Comparison of ENCODE assay signal across 8 mouse cellular contexts in genomic region chr2:130950548-130950947, GRCm38 (mm10). TPM values are rescaled to one million over a fixed set of nuclear protein-coding genes. Genes with fewer than 3 reads are reported as not detected.
DNase-seq lines count a peak whose midpoint lies in the region; ATAC-seq and TF ChIP-seq lines count a peak whose summit lies in the region.

No protein-coding gene starts in this region.

- H3K9me3 ChIP-seq in kidney, embryonic 15.5 days (replicated peaks) = no peaks in the 10 kb centered on the region
- H3K9me3 ChIP-seq in intestine, embryonic 16.5 days (ENCODE audit: control insufficient read depth, low read length) = no peaks in the 10 kb centered on the region
- no peaks in the 10 kb centered on the region for H3K9me3 ChIP-seq in limb, embryonic 11.5 days (ENCODE audit: control insufficient read depth, low read length)
- no peaks in the 10 kb centered on the region for H3K9me3 ChIP-seq in neural tube, embryonic 11.5 days (ENCODE audit: control insufficient read depth, low read length)
- no peaks in the 10 kb centered on the region for H3K9me3 ChIP-seq in stomach, postnatal 0 days (ENCODE audit: control insufficient read depth, low read length)

- WGBS in kidney, embryonic 15.5 days = 0% methylated on average over 1 of the region's 1 CpGs
- 0% methylated on average over 1 of the region's 1 CpGs for WGBS in intestine, embryonic 16.5 days
- WGBS in limb, embryonic 11.5 days = 3% methylated on average over 1 of the region's 1 CpGs
- 0% methylated on average over 1 of the region's 1 CpGs for WGBS in neural tube, embryonic 11.5 days
- WGBS in stomach, postnatal 0 days = 4% methylated on average over 1 of the region's 1 CpGs

- peak; percentile 91 for DNase-seq in kidney, adult 18-20 months
- peak; percentile 78 for DNase-seq in cerebellum, adult 9-11 months
- DNase-seq in frontal cortex, postnatal 14 days (ENCODE audit: low spot score in 2 of 2) = peak; percentile 87 to 93
- DNase-seq in limb, embryonic 11.5 days (ENCODE audit: low spot score) = peak; percentile 86
- peak; percentile 85 for DNase-seq in neural tube, embryonic 11.5 days (ENCODE audit: low spot score)
- peak; percentile 84 for DNase-seq in stomach, postnatal 0 days (ENCODE audit: low spot score)

- no peak for TF ChIP-seq EP300 in stomach, postnatal 0 days (optimal IDR thresholded peaks at IDR 0.05)

- no peaks in the 10 kb centered on the region for H3K27me3 ChIP-seq in kidney, embryonic 15.5 days
- no peaks in the 10 kb centered on the region for H3K27me3 ChIP-seq in intestine, embryonic 16.5 days (replicated peaks; ENCODE audit: control insufficient read depth, insufficient read depth, low read length)
- H3K27me3 ChIP-seq in limb, embryonic 11.5 days (ENCODE audit: control insufficient read depth, insufficient read depth, low read length) = no peaks in the 10 kb centered on the region
- no peaks in the 10 kb centered on the region for H3K27me3 ChIP-seq in neural tube, embryonic 11.5 days (ENCODE audit: control insufficient read depth, insufficient read depth, low read length)
- H3K27me3 ChIP-seq in stomach, postnatal 0 days (ENCODE audit: control insufficient read depth, insufficient read depth, low read length) = no peaks in the 10 kb centered on the region

- H3K27ac ChIP-seq in kidney, embryonic 15.5 days = no peak overlapping the region
- no peak overlapping the region for H3K27ac ChIP-seq in intestine, embryonic 16.5 days (ENCODE audit: low read length)
- no peak overlapping the region for H3K27ac ChIP-seq in limb, embryonic 11.5 days (replicated peaks; ENCODE audit: low read depth, low read length)
- no peak overlapping the region for H3K27ac ChIP-seq in neural tube, embryonic 11.5 days (ENCODE audit: low read depth, low read length)
- H3K27ac ChIP-seq in stomach, postnatal 0 days (replicated peaks) = no peak overlapping the region

- TF ChIP-seq CTCF in stomach, postnatal 0 days (IDR thresholded peaks at IDR 0.05; ENCODE audit: low read depth) = peak; percentile 90

- no peaks in the 10 kb centered on the region for H3K4me1 ChIP-seq in kidney, embryonic 15.5 days
- no peaks in the 10 kb centered on the region for H3K4me1 ChIP-seq in intestine, embryonic 16.5 days (ENCODE audit: control insufficient read depth, insufficient read depth, low read length)
- no peaks in the 10 kb centered on the region for H3K4me1 ChIP-seq in limb, embryonic 11.5 days (ENCODE audit: control insufficient read depth, insufficient read depth, low read length)
- peaks cover 2% of the 10 kb centered on the region; the same call in 1 of the 2 replicates for H3K4me1 ChIP-seq in neural tube, embryonic 11.5 days (ENCODE audit: control insufficient read depth, insufficient read depth, low read length)
- no peaks in the 10 kb centered on the region for H3K4me1 ChIP-seq in stomach, postnatal 0 days (replicated peaks; ENCODE audit: control insufficient read depth, insufficient read depth)

- H3K4me3 ChIP-seq in kidney, embryonic 15.5 days (replicated peaks) = no peak overlapping the region
- H3K4me3 ChIP-seq in intestine, embryonic 16.5 days (ENCODE audit: low read length) = no peak overlapping the region
- H3K4me3 ChIP-seq in limb, embryonic 11.5 days (ENCODE audit: low read depth, low read length) = no peak overlapping the region
- H3K4me3 ChIP-seq in neural tube, embryonic 11.5 days (ENCODE audit: low read depth, low read length) = no peak overlapping the region
- H3K4me3 ChIP-seq in stomach, postnatal 0 days (ENCODE audit: low read depth, low read length) = no peak overlapping the region

- no peak overlapping the region for H3K4me2 ChIP-seq in kidney, embryonic 15.5 days
- H3K4me2 ChIP-seq in intestine, embryonic 16.5 days (ENCODE audit: low read depth, low read length) = no peak overlapping the region
- H3K4me2 ChIP-seq in limb, embryonic 11.5 days (ENCODE audit: low read depth, severe bottlenecking) = no peak overlapping the region
- no peak overlapping the region for H3K4me2 ChIP-seq in neural tube, embryonic 11.5 days (ENCODE audit: low read depth)
- H3K4me2 ChIP-seq in stomach, postnatal 0 days (replicated peaks; ENCODE audit: low read depth) = no peak overlapping the region

- ATAC-seq in kidney, embryonic 15.5 days (replicated peaks; ENCODE audit: low FRiP score) = no peak
- peak; percentile 66; the same call in 1 of the 2 replicates for ATAC-seq in intestine, embryonic 16.5 days
- ATAC-seq in limb, embryonic 11.5 days (ENCODE audit: insufficient number of reproducible peaks, low FRiP score, low TSS enrichment, low read depth) = no peak
- 0 out of 2 replicates have a peak, but pooled peaks have one; percentile 67 for ATAC-seq in neural tube, embryonic 11.5 days (ENCODE audit: insufficient read depth, low FRiP score, low TSS enrichment)
- ATAC-seq in stomach, postnatal 0 days (ENCODE audit: low FRiP score, low TSS enrichment) = peak; percentile 71; the same call in 1 of the 2 replicates

- H3K36me3 ChIP-seq in kidney, embryonic 15.5 days = peaks cover 22% of the 10 kb centered on the region
- H3K36me3 ChIP-seq in intestine, embryonic 16.5 days (ENCODE audit: control insufficient read depth, insufficient read depth, low read length) = no peaks in the 10 kb centered on the region
- no peaks in the 10 kb centered on the region for H3K36me3 ChIP-seq in limb, embryonic 11.5 days (ENCODE audit: control insufficient read depth, insufficient read depth, low read length)
- no peaks in the 10 kb centered on the region for H3K36me3 ChIP-seq in neural tube, embryonic 11.5 days (ENCODE audit: control insufficient read depth, insufficient read depth, low read length)
- peaks cover 3% of the 10 kb centered on the region; the same call in 1 of the 2 replicates for H3K36me3 ChIP-seq in stomach, postnatal 0 days (ENCODE audit: control insufficient read depth, insufficient read depth, low read length)

- H3K9ac ChIP-seq in kidney, embryonic 15.5 days = no peak overlapping the region
- no peak overlapping the region for H3K9ac ChIP-seq in intestine, embryonic 16.5 days (ENCODE audit: low read depth, low read length)
- H3K9ac ChIP-seq in limb, embryonic 11.5 days (ENCODE audit: low read length) = no peak overlapping the region
- no peak overlapping the region for H3K9ac ChIP-seq in neural tube, embryonic 11.5 days (ENCODE audit: low read length)
- no peak overlapping the region for H3K9ac ChIP-seq in stomach, postnatal 0 days (ENCODE audit: low read length)

RNA-seq across cellular contexts. Expression of gene Atrn, which starts 44.3 kb away (rescaled TPM):
- 6.2 and 8.2 TPM in 2 replicates for polyA plus RNA-seq in kidney, embryonic 15.5 days (2015; fragmentation: Nextera tagmentation; extraction: Ambion mirVana)
- polyA plus RNA-seq in intestine, embryonic 16.5 days (2015; fragmentation: Nextera tagmentation; extraction: Ambion mirVana) = 3.1 and 3.3 TPM in 2 replicates
- polyA plus RNA-seq in limb, embryonic 11.5 days (2014; fragmentation: Nextera tagmentation; extraction: Ambion mirVana) = 8.2 and 8.3 TPM in 2 replicates
- 10.8 and 11.5 TPM in 2 replicates for polyA plus RNA-seq in neural tube, embryonic 11.5 days (2014; fragmentation: Nextera tagmentation; extraction: Ambion mirVana)
- polyA plus RNA-seq in stomach, postnatal 0 days (2015; fragmentation: Nextera tagmentation; extraction: Ambion mirVana) = 3.7 and 3.8 TPM in 2 replicates

RNA-seq across cellular contexts. Expression of gene 4930402H24Rik, which starts 44.3 kb away (rescaled TPM):
- 35.1 and 40.6 TPM in 2 replicates for polyA plus RNA-seq in kidney, embryonic 15.5 days (2015; fragmentation: Nextera tagmentation; extraction: Ambion mirVana)
- 22.6 and 25.9 TPM in 2 replicates for polyA plus RNA-seq in intestine, embryonic 16.5 days (2015; fragmentation: Nextera tagmentation; extraction: Ambion mirVana)
- polyA plus RNA-seq in limb, embryonic 11.5 days (2014; fragmentation: Nextera tagmentation; extraction: Ambion mirVana) = 26.6 and 29.7 TPM in 2 replicates
- 61.6 and 63.2 TPM in 2 replicates for polyA plus RNA-seq in neural tube, embryonic 11.5 days (2014; fragmentation: Nextera tagmentation; extraction: Ambion mirVana)
- polyA plus RNA-seq in stomach, postnatal 0 days (2015; fragmentation: Nextera tagmentation; extraction: Ambion mirVana) = 10.0 and 11.2 TPM in 2 replicates

Comparison
In these comparisons a context has a peak if more than half of its experiments do, and no peak if none do; other contexts are left out.
1. ATAC-seq: peak in intestine, embryonic 16.5 days (single experiment), neural tube, embryonic 11.5 days (single experiment) and stomach, postnatal 0 days (single experiment); none in kidney, embryonic 15.5 days (single experiment) and limb, embryonic 11.5 days (single experiment).
2. Peak in every context shown above with its lines, with median percentiles within 50 percentile points of each other: DNase-seq.